ENCODE assay signal across 8 mouse cellular contexts in the genomic region with DNA sequence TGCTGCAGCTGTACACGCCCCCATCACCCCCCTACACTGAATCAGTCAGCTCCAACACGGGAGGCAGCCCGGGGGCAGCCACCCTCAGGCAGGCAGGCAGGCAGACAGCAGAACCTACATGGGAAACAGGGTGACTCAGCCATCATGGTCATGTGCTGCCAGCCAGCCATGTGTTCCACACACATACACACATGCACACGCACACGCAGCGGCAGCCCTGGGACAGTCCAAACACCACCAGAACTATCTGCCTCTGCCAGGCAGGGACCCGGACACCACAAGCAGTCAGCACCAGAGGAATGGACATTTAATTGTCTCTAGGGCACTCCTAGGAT. TPM values are rescaled to one million over a fixed set of nuclear protein-coding genes. Genes with fewer than 3 reads are reported as not detected.
DNase-seq lines count a peak whose midpoint lies in the region; ATAC-seq and TF ChIP-seq lines count a peak whose summit lies in the region.

No protein-coding gene starts in this region.

- H3K9me3 ChIP-seq in lung, embryonic 14.5 days (ENCODE audit: low read depth, low read length): no peaks in the 10 kb centered on the region
- no peaks in the 10 kb centered on the region for H3K9me3 ChIP-seq in embryonic facial prominence, embryonic 15.5 days (replicated peaks)
- no peaks in the 10 kb centered on the region for H3K9me3 ChIP-seq in midbrain, postnatal 0 days (ENCODE audit: low read length)

- WGBS in lung, embryonic 14.5 days: 86% methylated on average over 7 of the region's 7 CpGs
- 75% methylated on average over 7 of the region's 7 CpGs for WGBS in embryonic facial prominence, embryonic 15.5 days
- 90% methylated on average over 7 of the region's 7 CpGs for whole genome bisulfite sequencing in midbrain, postnatal 0 days

- no peak for DNase-seq in lung, embryonic 14.5 days
- no peak for DNase-seq in lung, postnatal 25 days (ENCODE audit: low spot score)
- DNase-seq in layer of hippocampus, adult 9-11 months: peak; percentile 91
- DNase-seq in midbrain, postnatal 0 days (ENCODE audit: low spot score): no peak
- no peak for DNase-seq in gastrocnemius, postnatal 36 days
- no peak for DNase-seq in gastrocnemius, postnatal 25 days
- DNase-seq in urinary bladder, postnatal 25 days (ENCODE audit: low spot score): no peak

- ATAC-seq in lung, embryonic 14.5 days (ENCODE audit: insufficient read depth): no peak
- no peak for ATAC-seq in embryonic facial prominence, embryonic 15.5 days (ENCODE audit: insufficient number of reproducible peaks, low FRiP score, low TSS enrichment, low read depth)
- ATAC-seq in midbrain, postnatal 0 days (ENCODE audit: low FRiP score): no peak

- no peak overlapping the region for H3K27ac ChIP-seq in lung, embryonic 14.5 days (ENCODE audit: low read depth)
- no peak overlapping the region; the same call in 1 of the 2 replicates for H3K27ac ChIP-seq in embryonic facial prominence, embryonic 15.5 days (replicated peaks)
- H3K27ac ChIP-seq in midbrain, postnatal 0 days (ENCODE audit: low read depth, low read length): no peak overlapping the region

- H3K27me3 ChIP-seq in lung, embryonic 14.5 days (ENCODE audit: insufficient read depth, low read length): no peaks in the 10 kb centered on the region
- H3K27me3 ChIP-seq in embryonic facial prominence, embryonic 15.5 days: no peaks in the 10 kb centered on the region
- H3K27me3 ChIP-seq in midbrain, postnatal 0 days (ENCODE audit: insufficient read depth, low read length): no peaks in the 10 kb centered on the region

- no peak for TF ChIP-seq CTCF in lung, embryonic 14.5 days (IDR thresholded peaks at IDR 0.05; ENCODE audit: low read depth)
- no peak for TF ChIP-seq CTCF in midbrain, postnatal 0 days (IDR thresholded peaks at IDR 0.05)

- intact Hi-C loops in gastrocnemius, postnatal 36 days (cut with DNase I): no loop called here

- peak overlapping the region; percentile 72; the same call in 1 of the 2 replicates for H3K9ac ChIP-seq in lung, embryonic 14.5 days
- no peak overlapping the region for H3K9ac ChIP-seq in embryonic facial prominence, embryonic 15.5 days
- 0 out of 2 replicates have a peak overlapping the region, but pooled peaks have one; percentile 24 for H3K9ac ChIP-seq in midbrain, postnatal 0 days (replicated peaks; ENCODE audit: low read length, poor library complexity, severe bottlenecking)

- peaks cover 4% of the 10 kb centered on the region; the same call in 1 of the 2 replicates for H3K4me1 ChIP-seq in lung, embryonic 14.5 days (ENCODE audit: insufficient read depth)
- H3K4me1 ChIP-seq in embryonic facial prominence, embryonic 15.5 days: peaks cover 51% of the 10 kb centered on the region
- peaks cover 13% of the 10 kb centered on the region; the same call in 1 of the 2 replicates for H3K4me1 ChIP-seq in midbrain, postnatal 0 days (ENCODE audit: insufficient read depth, low read length)

- H3K36me3 ChIP-seq in lung, embryonic 14.5 days (ENCODE audit: insufficient read depth): peaks cover 22% of the 10 kb centered on the region; the same call in 1 of the 2 replicates
- H3K36me3 ChIP-seq in embryonic facial prominence, embryonic 15.5 days: peaks cover 9% of the 10 kb centered on the region
- H3K36me3 ChIP-seq in midbrain, postnatal 0 days (ENCODE audit: insufficient read depth, low read length): peaks cover 9% of the 10 kb centered on the region

- H3K4me2 ChIP-seq in lung, embryonic 14.5 days: peak overlapping the region; percentile 84; the same call in 1 of the 2 replicates
- H3K4me2 ChIP-seq in embryonic facial prominence, embryonic 15.5 days (replicated peaks): peak overlapping the region; percentile 68
- peak overlapping the region; percentile 77; the same call in 1 of the 2 replicates for H3K4me2 ChIP-seq in midbrain, postnatal 0 days (ENCODE audit: low read depth, low read length, poor library complexity, severe bottlenecking)

- no peak overlapping the region for H3K4me3 ChIP-seq in lung, embryonic 14.5 days (ENCODE audit: low read depth, low read length)
- peak overlapping the region; percentile 69; the same call in 1 of the 2 replicates for H3K4me3 ChIP-seq in embryonic facial prominence, embryonic 15.5 days (replicated peaks)
- H3K4me3 ChIP-seq in midbrain, postnatal 0 days (ENCODE audit: low read depth, low read length): no peak overlapping the region; the same call in 1 of the 2 replicates

RNA-seq across cellular contexts. Expression of a gene that starts 1.5 kb away (rescaled TPM):
- 384 and 400 TPM in 2 replicates for polyA plus RNA-seq in lung, embryonic 14.5 days (2014; fragmentation: Nextera tagmentation; extraction: Ambion mirVana)
- 470 and 490 TPM in 2 replicates for polyA plus RNA-seq in embryonic facial prominence, embryonic 15.5 days (2015; fragmentation: Nextera tagmentation; extraction: Ambion mirVana)
- 162 and 224 TPM in 2 replicates for total RNA-seq in midbrain, postnatal 0 days (2014; rRNA removed)
- polyA plus RNA-seq in midbrain, postnatal 0 days (2015; fragmentation: Nextera tagmentation; extraction: Ambion mirVana): 565 and 583 TPM in 2 replicates
- total RNA-seq in gastrocnemius, postnatal 36 days (2021): 10 to 100 TPM; 17.1 to 19.7 TPM
- 10 to 100 TPM; 19.1 to 26.6 TPM for total RNA-seq in gastrocnemius, postnatal 25 days (2021)

RNA-seq across cellular contexts. Expression of a gene that starts 24.7 kb away (rescaled TPM):
- polyA plus RNA-seq in lung, embryonic 14.5 days (2014; fragmentation: Nextera tagmentation; extraction: Ambion mirVana): 6.8 and 7.8 TPM in 2 replicates
- polyA plus RNA-seq in embryonic facial prominence, embryonic 15.5 days (2015; fragmentation: Nextera tagmentation; extraction: Ambion mirVana): 16.9 and 23.7 TPM in 2 replicates
- 4.9 and 8.4 TPM in 2 replicates for total RNA-seq in midbrain, postnatal 0 days (2014; rRNA removed)
- polyA plus RNA-seq in midbrain, postnatal 0 days (2015; fragmentation: Nextera tagmentation; extraction: Ambion mirVana): 11.2 and 13.7 TPM in 2 replicates
- 1 to 10 TPM; 1.4 to 2.1 TPM for total RNA-seq in gastrocnemius, postnatal 36 days (2021)
- total RNA-seq in gastrocnemius, postnatal 25 days (2021): 1 to 10 TPM; 1.0 to 1.3 TPM

RNA-seq across cellular contexts. Expression of a gene that starts 32.2 kb away (rescaled TPM):
- polyA plus RNA-seq in lung, embryonic 14.5 days (2014; fragmentation: Nextera tagmentation; extraction: Ambion mirVana): 13.1 and 14.2 TPM in 2 replicates
- 17.1 and 17.9 TPM in 2 replicates for polyA plus RNA-seq in embryonic facial prominence, embryonic 15.5 days (2015; fragmentation: Nextera tagmentation; extraction: Ambion mirVana)
- total RNA-seq in midbrain, postnatal 0 days (2014; rRNA removed): 0.66 TPM in 1 of 2 replicates, not detected in the other
- 2.0 and 2.7 TPM in 2 replicates for polyA plus RNA-seq in midbrain, postnatal 0 days (2015; fragmentation: Nextera tagmentation; extraction: Ambion mirVana)
- total RNA-seq in gastrocnemius, postnatal 36 days (2021): 1 to 10 TPM; 1.1 to 1.9 TPM
- total RNA-seq in gastrocnemius, postnatal 25 days (2021): 1 to 10 TPM in 1 of 2 experiments, under 1 TPM in 1; 0.61 to 1.2 TPM

RNA-seq across cellular contexts. Expression of a gene that starts 59.8 kb away (rescaled TPM):
- polyA plus RNA-seq in lung, embryonic 14.5 days (2014; fragmentation: Nextera tagmentation; extraction: Ambion mirVana): 35.7 and 37.9 TPM in 2 replicates
- 37.4 and 41.8 TPM in 2 replicates for polyA plus RNA-seq in embryonic facial prominence, embryonic 15.5 days (2015; fragmentation: Nextera tagmentation; extraction: Ambion mirVana)
- total RNA-seq in midbrain, postnatal 0 days (2014; rRNA removed): 10.0 and 12.5 TPM in 2 replicates
- polyA plus RNA-seq in midbrain, postnatal 0 days (2015; fragmentation: Nextera tagmentation; extraction: Ambion mirVana): 13.3 and 14.8 TPM in 2 replicates
- 10 to 100 TPM; 51.0 to 64.2 TPM for total RNA-seq in gastrocnemius, postnatal 36 days (2021)
- 10 to 100 TPM; 38.9 to 63.2 TPM for total RNA-seq in gastrocnemius, postnatal 25 days (2021)
